Mouse (Mus musculus): ENCODE results near the gene Ttc27. TPM values are rescaled to one million over a fixed set of nuclear protein-coding genes. Genes with fewer than 3 reads are reported as not detected.

Ttc27 gene
- polyA plus RNA-seq, 1 experiment from 2014 or later, result 18.5 TPM

DNA sequence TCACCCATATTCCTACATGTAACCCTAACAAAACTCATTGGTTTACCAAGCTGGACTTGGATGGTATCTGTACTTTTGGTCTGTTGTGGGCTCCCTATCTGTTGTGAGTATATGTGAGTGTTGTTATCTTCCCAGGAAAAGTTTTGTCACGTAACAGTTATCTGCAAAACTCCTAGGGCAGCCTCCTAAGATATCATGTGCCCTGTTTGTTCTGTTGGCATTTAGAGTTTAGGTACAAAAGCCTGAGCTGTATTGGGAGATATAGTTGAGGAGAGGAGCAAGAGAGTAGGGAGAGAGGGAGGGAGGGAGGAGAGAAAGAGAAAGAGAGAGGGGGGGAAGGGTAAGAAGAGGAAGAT lies 186.8 kb downstream of the Ttc27 start:
- no peaks in the 10 kb centered on the region for H3K27me3 ChIP-seq (ENCODE audit: control insufficient read depth, insufficient read depth, low read length)
- H3K36me3 ChIP-seq (ENCODE audit: control insufficient read depth, insufficient read depth, low read length), result no peaks in the 10 kb centered on the region
- no peak overlapping the region for H3K27ac ChIP-seq (ENCODE audit: low read depth, low read length)
- no peaks in the 10 kb centered on the region for H3K4me1 ChIP-seq (ENCODE audit: control insufficient read depth, insufficient read depth, low read length)
- no peaks in the 10 kb centered on the region for H3K9me3 ChIP-seq (ENCODE audit: control insufficient read depth, low read length)
- H3K9ac ChIP-seq (replicated peaks; ENCODE audit: low read depth, low read length), result no peak overlapping the region
- WGBS, result 84% methylated on average over 1 of the region's 1 CpGs
- ATAC-seq (ENCODE audit: low read depth), result no peak
- no peak overlapping the region for H3K4me2 ChIP-seq (ENCODE audit: low read depth, low read length)
- no peak overlapping the region for H3K4me3 ChIP-seq (ENCODE audit: low read depth, low read length)

DNA sequence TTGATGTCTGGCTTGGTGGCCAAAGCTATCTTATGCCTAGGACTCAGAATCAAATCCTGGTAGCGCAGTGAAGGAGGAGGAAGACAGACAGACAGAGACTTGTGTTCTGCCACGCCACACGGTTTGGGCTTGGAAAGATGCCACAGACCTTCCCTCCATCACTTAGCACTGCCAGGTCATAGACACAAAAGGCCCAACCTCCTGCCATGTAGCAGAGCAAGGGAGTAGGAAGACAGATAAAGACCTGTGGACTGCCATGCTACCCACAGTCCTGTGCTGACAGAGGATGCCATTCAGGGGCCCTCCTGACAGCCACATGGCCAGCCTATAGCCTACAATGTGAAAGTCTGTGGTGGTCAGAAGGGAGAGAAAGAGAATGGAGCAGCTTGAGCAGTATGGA lies 187.4 kb downstream of the Ttc27 start:
- WGBS, result 91% methylated on average over 3 of the region's 3 CpGs
- Histone ChIP-seq H3K4me1 (ENCODE audit: control insufficient read depth, insufficient read depth, low read length) (no peaks in the 10 kb centered on the region), H3K27ac (ENCODE audit: low read depth, low read length) (no peak overlapping the region), H3K9me3 (ENCODE audit: control insufficient read depth, low read length) (no peaks in the 10 kb centered on the region), H3K4me3 (ENCODE audit: low read depth, low read length) (no peak overlapping the region), H3K4me2 (ENCODE audit: low read depth, low read length) (no peak overlapping the region), H3K36me3 (ENCODE audit: control insufficient read depth, insufficient read depth, low read length) (no peaks in the 10 kb centered on the region), H3K9ac (replicated peaks; ENCODE audit: low read depth, low read length) (no peak overlapping the region), H3K27me3 (ENCODE audit: control insufficient read depth, insufficient read depth, low read length) (no peaks in the 10 kb centered on the region)
- no peak for ATAC-seq (ENCODE audit: low read depth)

DNA sequence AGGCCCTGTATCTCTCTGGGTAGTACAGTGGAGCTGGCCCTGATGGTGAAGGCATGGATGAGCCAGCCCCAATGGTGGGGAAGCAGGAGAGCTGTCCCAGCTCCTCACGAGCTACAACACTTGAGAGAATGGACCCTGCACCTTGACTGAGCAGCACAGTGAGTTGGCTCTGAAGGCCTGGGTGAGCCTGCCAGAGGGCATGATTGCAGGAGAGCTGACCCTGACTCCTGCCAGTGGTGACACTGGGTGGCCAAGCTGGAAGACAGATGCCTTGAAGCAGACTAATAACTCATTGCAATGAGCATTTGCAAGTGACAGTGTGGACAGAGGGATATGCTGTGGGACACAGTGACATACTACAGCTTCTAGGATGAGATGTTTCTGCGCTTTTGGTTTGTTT lies 195.5 kb downstream of the Ttc27 start:
- Histone ChIP-seq H3K27me3 (ENCODE audit: control insufficient read depth, insufficient read depth, low read length) (no peaks in the 10 kb centered on the region), H3K4me3 (ENCODE audit: low read depth, low read length) (no peak overlapping the region), H3K9ac (replicated peaks; ENCODE audit: low read depth, low read length) (no peak overlapping the region), H3K4me1 (ENCODE audit: control insufficient read depth, insufficient read depth, low read length) (no peaks in the 10 kb centered on the region), H3K27ac (ENCODE audit: low read depth, low read length) (no peak overlapping the region), H3K36me3 (ENCODE audit: control insufficient read depth, insufficient read depth, low read length) (no peaks in the 10 kb centered on the region), H3K9me3 (ENCODE audit: control insufficient read depth, low read length) (no peaks in the 10 kb centered on the region), H3K4me2 (ENCODE audit: low read depth, low read length) (no peak overlapping the region)
- no peak for ATAC-seq (ENCODE audit: low read depth)
- WGBS, result 97% methylated on average over 2 of the region's 2 CpGs

Other genes starting within 250 kb of the Ttc27 start
- gene Yipf4, start 228.2 kb upstream of the Ttc27 start, polyA plus RNA-seq (2014; fragmentation: Nextera tagmentation; extraction: Ambion mirVana), result 59.1 and 62.0 TPM in 2 replicates
- 106 and 117 TPM in 2 replicates for gene Birc6, start 189.4 kb upstream of the Ttc27 start, polyA plus RNA-seq (2014; fragmentation: Nextera tagmentation; extraction: Ambion mirVana)